8 mouse cellular contexts compared by ENCODE assay signal in genomic region chr12:13268412-13268811, GRCm38 (mm10). TPM values are rescaled to one million over a fixed set of nuclear protein-coding genes. Genes with fewer than 3 reads are reported as not detected.
DNase-seq lines count a peak whose midpoint lies in the region; ATAC-seq lines count a peak whose summit lies in the region.

No protein-coding gene starts in this region.

- H3K9me3 ChIP-seq in kidney, embryonic 14.5 days (ENCODE audit: control insufficient read depth, low read length), result no peaks in the 10 kb centered on the region
- no peaks in the 10 kb centered on the region for H3K9me3 ChIP-seq in embryonic facial prominence, embryonic 12.5 days
- H3K9me3 ChIP-seq in intestine, embryonic 16.5 days (ENCODE audit: control insufficient read depth, low read length), result no peaks in the 10 kb centered on the region

- no peaks in the 10 kb centered on the region for H3K36me3 ChIP-seq in kidney, embryonic 14.5 days (ENCODE audit: control insufficient read depth, insufficient read depth, low read length)
- no peaks in the 10 kb centered on the region for H3K36me3 ChIP-seq in embryonic facial prominence, embryonic 12.5 days
- no peaks in the 10 kb centered on the region for H3K36me3 ChIP-seq in intestine, embryonic 16.5 days (ENCODE audit: control insufficient read depth, insufficient read depth, low read length)

- no peak overlapping the region for H3K27ac ChIP-seq in kidney, embryonic 14.5 days (ENCODE audit: low read depth, low read length)
- H3K27ac ChIP-seq in embryonic facial prominence, embryonic 12.5 days, result no peak overlapping the region
- no peak overlapping the region for H3K27ac ChIP-seq in intestine, embryonic 16.5 days (ENCODE audit: low read length)

- H3K4me2 ChIP-seq in kidney, embryonic 14.5 days (replicated peaks; ENCODE audit: low read depth, low read length), result peak overlapping the region; percentile 66
- peak overlapping the region; percentile 81 for H3K4me2 ChIP-seq in embryonic facial prominence, embryonic 12.5 days (replicated peaks)
- peak overlapping the region; percentile 41 for H3K4me2 ChIP-seq in intestine, embryonic 16.5 days (ENCODE audit: low read depth, low read length)

- no peaks in the 10 kb centered on the region for H3K27me3 ChIP-seq in kidney, embryonic 14.5 days (ENCODE audit: control insufficient read depth, insufficient read depth, low read length)
- H3K27me3 ChIP-seq in embryonic facial prominence, embryonic 12.5 days, result no peaks in the 10 kb centered on the region
- no peaks in the 10 kb centered on the region for H3K27me3 ChIP-seq in intestine, embryonic 16.5 days (replicated peaks; ENCODE audit: control insufficient read depth, insufficient read depth, low read length)

- no peak for DNase-seq in kidney, adult 18-20 months
- peak; percentile 16 for DNase-seq in neural tube, embryonic 10.5 days (ENCODE audit: extremely low spot score, low spot score)
- no peak for DNase-seq in thymus, postnatal 4 days
- DNase-seq in urinary bladder, postnatal 25 days (ENCODE audit: low spot score), result no peak
- no peak for DNase-seq in layer of hippocampus, adult 18-20 months (ENCODE audit: low spot score in 2 of 2)

- peak; percentile 50 for ATAC-seq in kidney, embryonic 14.5 days (ENCODE audit: low FRiP score, low TSS enrichment)
- 0 out of 2 replicates have a peak, but pooled peaks have one; percentile 49 for ATAC-seq in embryonic facial prominence, embryonic 12.5 days (ENCODE audit: insufficient number of reproducible peaks, insufficient read depth, low FRiP score, low TSS enrichment)
- peak; percentile 29; the same call in 1 of the 2 replicates for ATAC-seq in intestine, embryonic 16.5 days

- 54% methylated on average over 3 of the region's 3 CpGs for WGBS in kidney, embryonic 14.5 days
- 45% methylated on average over 3 of the region's 3 CpGs for WGBS in embryonic facial prominence, embryonic 12.5 days
- WGBS in intestine, embryonic 16.5 days, result 39% methylated on average over 3 of the region's 3 CpGs

- H3K9ac ChIP-seq in kidney, embryonic 14.5 days (ENCODE audit: low read depth, low read length), result peak overlapping the region; percentile 71; the same call in 1 of the 2 replicates
- no peak overlapping the region for H3K9ac ChIP-seq in embryonic facial prominence, embryonic 12.5 days
- H3K9ac ChIP-seq in intestine, embryonic 16.5 days (ENCODE audit: low read depth, low read length), result peak overlapping the region; percentile 81; the same call in 1 of the 2 replicates

- H3K4me3 ChIP-seq in kidney, embryonic 14.5 days (ENCODE audit: low read length), result peak overlapping the region; percentile 72
- peak overlapping the region; percentile 89 for H3K4me3 ChIP-seq in embryonic facial prominence, embryonic 12.5 days
- peak overlapping the region; percentile 85 for H3K4me3 ChIP-seq in intestine, embryonic 16.5 days (ENCODE audit: low read length)

- H3K4me1 ChIP-seq in kidney, embryonic 14.5 days (ENCODE audit: control insufficient read depth, insufficient read depth, low read length), result peaks cover 4% of the 10 kb centered on the region
- H3K4me1 ChIP-seq in embryonic facial prominence, embryonic 12.5 days, result peaks cover 4% of the 10 kb centered on the region
- peaks cover 3% of the 10 kb centered on the region; the same call in 1 of the 2 replicates for H3K4me1 ChIP-seq in intestine, embryonic 16.5 days (ENCODE audit: control insufficient read depth, insufficient read depth, low read length)

RNA-seq across cellular contexts. Expression of gene Nbas, which starts 0.5 kb away (rescaled TPM):
- polyA plus RNA-seq in kidney, embryonic 14.5 days (2014; fragmentation: Nextera tagmentation; extraction: Ambion mirVana), result 11.7 and 18.3 TPM in 2 replicates
- polyA plus RNA-seq in embryonic facial prominence, embryonic 12.5 days (2016; fragmentation: Nextera tagmentation; extraction: Ambion mirVana), result 15.8 and 16.3 TPM in 2 replicates
- polyA plus RNA-seq in intestine, embryonic 16.5 days (2015; fragmentation: Nextera tagmentation; extraction: Ambion mirVana), result 16.9 and 17.2 TPM in 2 replicates
- 10 to 100 TPM; 34.3 to 36.8 TPM for total RNA-seq in layer of hippocampus, adult 18-20 months (2021)

RNA-seq across cellular contexts. Expression of gene Ddx1, which starts 19.4 kb away (rescaled TPM):
- polyA plus RNA-seq in kidney, embryonic 14.5 days (2014; fragmentation: Nextera tagmentation; extraction: Ambion mirVana), result 132 and 179 TPM in 2 replicates
- polyA plus RNA-seq in embryonic facial prominence, embryonic 12.5 days (2016; fragmentation: Nextera tagmentation; extraction: Ambion mirVana), result 152 and 155 TPM in 2 replicates
- 111 and 123 TPM in 2 replicates for polyA plus RNA-seq in intestine, embryonic 16.5 days (2015; fragmentation: Nextera tagmentation; extraction: Ambion mirVana)
- total RNA-seq in layer of hippocampus, adult 18-20 months (2021), result 100 to 1,000 TPM; 109 to 118 TPM
